Mouse (Mus musculus) gastrocnemius, postnatal 10 days (tissue): ENCODE measurements around the gene Ifna11. TPM values are rescaled to one million over a fixed set of nuclear protein-coding genes. Genes with fewer than 3 reads are reported as not detected.

Experiments used
- DNase-seq: peaks from one replicate; pipeline ENCODE4 v3.0.0; 2021; ENCODE audit warnings: mixed read lengths
- total RNA-seq, 2 experiments: library from RNA; stranded (reverse); gene quantifications; 2 replicates each; pipeline ENCODE4 v1.2.3; 2021

Gene Ifna11
- total RNA-seq, 2 experiments from 2014 or later, result not detected

- no peak for DNase-seq
Measured at GRCm38 (mm10) chr4:88840058-88840457, 20.3 kb downstream of the Ifna11 start.

- no peak for DNase-seq
Measured at GRCm38 (mm10) chr4:88841438-88841911, 21.7 kb downstream of the Ifna11 start, which contains the start of gene Ifna4. Gene Ifna4 (plus strand): TSS chr4:88841861.

GRCm38 (mm10) chr4:88845334-88845733, 25.6 kb downstream of the Ifna11 start:
- DNase-seq, result no peak

DNA sequence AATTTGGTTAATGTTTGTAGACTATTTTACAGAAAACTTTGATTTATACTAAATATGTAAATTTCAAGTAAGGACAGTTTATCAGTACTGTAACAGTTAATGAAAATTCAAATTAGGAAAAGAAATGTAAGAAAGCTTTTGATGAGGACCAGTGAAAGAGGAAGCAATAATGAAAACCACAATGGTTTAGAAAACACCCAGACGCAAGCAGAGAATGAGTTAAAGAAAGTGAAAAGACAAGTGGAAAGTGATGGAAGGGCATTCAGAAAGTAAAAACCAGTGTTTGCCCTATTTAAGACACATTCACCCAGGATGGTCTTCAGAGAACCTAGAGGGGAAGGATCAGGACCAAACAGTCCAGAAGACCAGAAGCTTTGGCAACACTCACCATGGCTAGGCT, 29.9 kb downstream of the Ifna11 start, which contains the start of gene Ifna1:
Gene Ifna1, plus strand, starts transcription at position 390 of the 400 bp plus-strand sequence.
- DNase-seq, result no peak

DNA sequence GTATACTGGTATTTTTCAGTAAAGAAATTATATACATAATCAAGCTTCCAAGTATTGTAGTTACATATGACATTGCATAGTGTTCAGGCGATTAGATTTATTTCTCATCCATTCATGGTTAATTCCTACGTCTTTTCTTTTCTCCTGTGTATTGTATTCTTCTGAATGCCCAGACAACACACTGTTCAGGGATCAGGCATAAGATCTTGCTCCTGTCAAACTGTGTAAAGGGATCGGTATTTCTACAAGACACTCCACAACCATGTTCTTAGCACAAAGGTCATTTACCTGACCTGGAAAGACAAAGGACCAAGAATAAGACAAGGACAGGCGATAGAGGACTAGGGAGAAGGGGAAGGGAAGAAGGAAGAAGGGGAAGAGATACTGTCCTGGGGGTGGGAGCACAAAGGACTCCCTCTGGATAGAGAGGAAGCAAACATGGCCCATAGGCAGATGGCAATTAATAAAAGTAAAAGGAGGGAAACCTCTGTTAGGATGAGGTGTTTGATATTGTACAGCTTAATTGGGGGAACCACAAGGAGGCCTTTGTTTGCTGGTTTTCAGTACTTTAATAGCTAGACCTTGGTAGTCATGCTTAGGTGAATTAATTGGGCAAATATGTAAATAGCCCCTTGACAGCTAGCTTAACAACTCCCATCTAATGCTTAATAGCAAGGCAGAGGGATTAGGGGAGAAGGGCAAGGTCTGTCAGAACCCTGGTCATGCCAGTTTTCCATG, 31.4 kb downstream of the Ifna11 start:
- DNase-seq, result no peak

GRCm38 (mm10) chr4:88859214-88859613, 39.5 kb downstream of the Ifna11 start:
- DNase-seq, result no peak

GRCm38 (mm10) chr4:88863309-88863708, 43.5 kb downstream of the Ifna11 start:
- no peak for DNase-seq

GRCm38 (mm10) chr4:88864599-88864998, 44.8 kb downstream of the Ifna11 start:
- no peak for DNase-seq

DNA sequence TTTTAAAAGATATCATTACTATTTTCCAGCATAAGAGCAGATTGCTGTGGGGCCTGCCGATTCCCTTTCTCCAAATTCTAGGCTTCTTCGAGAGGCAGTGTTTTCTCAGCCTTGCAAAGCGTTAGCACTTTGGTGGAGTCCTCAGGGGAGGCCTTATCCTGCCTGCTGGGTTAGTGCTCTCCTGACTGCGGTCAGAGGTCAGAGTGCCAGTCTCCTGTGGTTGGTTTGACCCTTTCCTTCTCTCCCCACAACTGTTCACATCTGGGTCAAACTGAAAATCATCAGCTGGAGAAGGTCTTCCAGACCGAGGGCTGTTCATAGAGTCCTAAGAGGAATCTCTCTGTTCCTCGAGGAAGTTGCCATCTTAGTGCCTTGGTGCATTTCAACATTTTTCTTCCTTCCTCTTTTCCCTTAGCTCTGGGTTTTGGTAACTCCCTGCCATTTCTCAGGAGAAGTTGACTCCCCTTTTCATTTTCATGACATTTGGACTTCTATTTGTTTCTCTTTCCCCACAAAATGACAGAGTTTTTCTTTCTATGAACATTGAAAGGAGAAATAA, 45.3 kb downstream of the Ifna11 start:
- DNase-seq, result no peak

DNA sequence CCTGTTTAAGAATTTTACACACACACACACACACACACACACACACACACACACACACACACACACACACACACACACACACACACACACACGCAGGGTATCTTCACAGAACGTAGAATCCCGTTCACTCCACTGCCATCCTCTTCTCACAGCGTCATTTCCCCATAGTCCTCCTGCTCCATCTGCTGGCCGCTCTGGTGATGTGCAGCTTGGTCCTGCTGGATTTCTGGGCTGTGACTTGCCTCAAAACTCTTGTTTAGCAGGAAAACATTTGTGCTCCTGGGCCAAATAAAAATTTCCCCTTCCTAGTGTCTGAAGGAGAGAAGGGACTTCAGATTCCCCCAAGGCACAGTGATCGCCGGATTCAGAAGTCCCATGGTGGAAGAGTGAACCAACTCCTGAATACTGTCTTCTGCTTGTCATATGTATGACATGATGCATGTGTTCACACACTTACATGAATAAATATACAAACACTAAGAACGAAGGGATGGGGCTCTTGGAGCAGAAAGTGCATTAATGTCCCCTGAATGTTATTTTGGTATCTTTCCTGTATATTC, 47.7 kb downstream of the Ifna11 start:
- peak; percentile 73 for DNase-seq

DNA sequence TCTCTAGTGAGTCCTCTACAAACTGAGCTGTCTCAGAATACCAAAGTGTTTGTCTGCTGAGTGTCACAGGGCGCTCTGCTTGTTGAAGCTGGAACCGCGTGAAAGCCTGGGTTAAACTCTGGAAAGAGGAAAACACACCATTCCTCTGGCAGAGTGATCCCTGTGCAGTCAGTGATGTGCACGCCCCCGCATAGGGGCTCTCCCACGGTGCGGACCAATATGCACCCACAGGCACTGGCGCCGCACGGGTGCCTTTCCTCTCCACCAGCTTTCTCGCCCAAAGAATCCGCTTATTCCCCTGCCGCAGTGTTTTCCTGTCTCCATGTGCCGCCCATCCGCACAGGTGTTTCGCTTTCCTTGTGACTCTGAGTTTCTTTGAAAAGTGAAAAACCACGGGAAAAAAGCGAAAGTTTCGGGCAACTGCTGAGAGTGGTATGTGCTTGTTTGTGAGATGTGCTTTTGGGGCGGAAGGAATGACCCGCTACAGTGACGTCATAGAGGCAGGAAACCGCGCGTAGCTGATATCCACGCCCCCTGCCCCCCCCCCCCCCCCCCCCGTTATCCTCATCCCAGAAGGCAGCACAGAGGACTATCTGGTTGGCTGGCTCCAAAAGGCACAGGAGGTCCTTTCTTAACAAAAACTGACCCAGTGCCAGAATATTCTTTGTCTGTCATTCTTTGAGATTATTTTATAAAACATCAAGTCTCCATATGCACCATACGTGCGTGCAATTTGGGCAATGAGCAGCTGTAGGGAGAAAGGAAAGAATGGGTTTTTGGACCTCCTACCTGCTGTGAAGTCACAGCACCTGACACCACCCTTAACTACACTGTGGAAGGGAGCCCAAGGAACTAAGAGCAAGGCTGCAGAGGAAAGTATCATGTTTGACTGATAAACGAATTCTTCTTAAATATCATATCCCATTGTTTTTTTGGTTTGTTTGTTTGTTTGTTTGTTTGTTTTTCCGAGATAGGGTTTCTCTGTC, 48.5 kb downstream of the Ifna11 start:
- DNase-seq, result peak; percentile 7

Other genes starting within 250 kb of the Ifna11 start
- not detected for gene Ifna14, start 248.2 kb upstream of the Ifna11 start, total RNA-seq
- gene Ifna9, start 227.6 kb upstream of the Ifna11 start, total RNA-seq, result not detected
- not detected for gene Ifna12, start 216.6 kb upstream of the Ifna11 start, total RNA-seq
- gene C87499, start 185.5 kb upstream of the Ifna11 start, total RNA-seq, result not detected
- gene Ifna13, start 175.5 kb upstream of the Ifna11 start, total RNA-seq, result not detected
- not detected for gene Ifna16, start 143.0 kb upstream of the Ifna11 start, total RNA-seq
- not detected for gene Ifna2, start 136.0 kb upstream of the Ifna11 start, total RNA-seq
- not detected for gene Ifnab, start 128.6 kb upstream of the Ifna11 start, total RNA-seq
- gene Gm26566, start 98.2 kb upstream of the Ifna11 start, total RNA-seq, result under 1 TPM; 0.31 to 0.34 TPM
- 10 to 100 TPM; 57.1 to 66.3 TPM for gene Klhl9, start 97.5 kb upstream of the Ifna11 start, total RNA-seq
- gene Gm13271, start 65.1 kb upstream of the Ifna11 start, total RNA-seq, result not detected
- not detected for gene Gm13283, start 59.8 kb upstream of the Ifna11 start, total RNA-seq
- not detected for gene Gm13290, start 46.1 kb upstream of the Ifna11 start, total RNA-seq
- not detected for gene Gm13289, start 43.0 kb upstream of the Ifna11 start, total RNA-seq
- gene Gm13272, start 40.1 kb upstream of the Ifna11 start, total RNA-seq, result not detected
- gene Ifnz, start 37.8 kb upstream of the Ifna11 start, total RNA-seq, result not detected
- not detected for gene Gm13276, start 34.2 kb upstream of the Ifna11 start, total RNA-seq
- not detected for gene Gm13277, start 31.3 kb upstream of the Ifna11 start, total RNA-seq
- gene Gm13278, start 28.4 kb upstream of the Ifna11 start, total RNA-seq, result not detected
- not detected for gene Gm13275, start 25.5 kb upstream of the Ifna11 start, total RNA-seq
- gene Gm13279, start 22.6 kb upstream of the Ifna11 start, total RNA-seq, result not detected
- under 1 TPM in 1 of 2 experiments, not detected in 1; 0.21 TPM for gene Gm13285, start 20.3 kb upstream of the Ifna11 start, total RNA-seq
- not detected for gene Gm13287, start 16.7 kb upstream of the Ifna11 start, total RNA-seq
- gene Gm13288, start 14.4 kb upstream of the Ifna11 start, total RNA-seq, result not detected
- not detected for gene Ifna7, start 3.7 kb upstream of the Ifna11 start, total RNA-seq
- gene Ifna6, start 7.5 kb downstream of the Ifna11 start, total RNA-seq, result not detected
- not detected for gene Ifna5, start 15.6 kb downstream of the Ifna11 start, total RNA-seq
- not detected for gene Ifna4, start 21.9 kb downstream of the Ifna11 start, total RNA-seq
- not detected for gene Ifna1, start 30.1 kb downstream of the Ifna11 start, total RNA-seq
- not detected for gene Ifne, start 60.2 kb downstream of the Ifna11 start, total RNA-seq